Mouse (Mus musculus): ENCODE results near the gene Rgs6.

The Rgs6 gene

GRCm38 (mm10) chr12:82588017-82588416 lies at the start of gene Rgs6:
Rgs6 (plus strand) TSS chr12:82588292.
- peak in 1 of 2 experiments; percentile 37 for DNase-seq

- DNase-seq = no peak
Measured at GRCm38 (mm10) chr12:82547127-82547526, 41.0 kb upstream of the Rgs6 start.

- no peak for DNase-seq
Measured at GRCm38 (mm10) chr12:82549228-82549627, 38.9 kb upstream of the Rgs6 start.

- no peak for DNase-seq
Measured at GRCm38 (mm10) chr12:82550076-82550475, 38.0 kb upstream of the Rgs6 start.

- no peak for DNase-seq
Measured at GRCm38 (mm10) chr12:82552376-82552775, 35.7 kb upstream of the Rgs6 start.

- no peak for DNase-seq
Measured at GRCm38 (mm10) chr12:82562916-82563315, 25.2 kb upstream of the Rgs6 start.

GRCm38 (mm10) chr12:82568370-82568769 lies 19.7 kb upstream of the Rgs6 start:
- no peak for DNase-seq

- no peak for DNase-seq
Measured at GRCm38 (mm10) chr12:82572706-82573105, 15.4 kb upstream of the Rgs6 start.

- no peak for DNase-seq
Measured at GRCm38 (mm10) chr12:82586592-82586991, 1.5 kb upstream of the Rgs6 start.

GRCm38 (mm10) chr12:82587348-82587895 lies 670 bp upstream of the Rgs6 start:
- DNase-seq = peak; percentile 22 to 62

- DNase-seq = no peak
Measured at GRCm38 (mm10) chr12:82588846-82589630, 946 bp downstream of the Rgs6 start.

- no peak for DNase-seq
Measured at GRCm38 (mm10) chr12:82599011-82599410, 10.9 kb downstream of the Rgs6 start.

- no peak for DNase-seq
Measured at GRCm38 (mm10) chr12:82600406-82600805, 12.3 kb downstream of the Rgs6 start.

- DNase-seq = no peak
Measured at GRCm38 (mm10) chr12:82602823-82603222, 14.7 kb downstream of the Rgs6 start.

- no peak for DNase-seq
Measured at GRCm38 (mm10) chr12:82603308-82603707, 15.2 kb downstream of the Rgs6 start.

GRCm38 (mm10) chr12:82603979-82604378 lies 15.9 kb downstream of the Rgs6 start:
- no peak for DNase-seq

- no peak for DNase-seq
Measured at GRCm38 (mm10) chr12:82612769-82613660, 24.9 kb downstream of the Rgs6 start.

GRCm38 (mm10) chr12:82616486-82616812 lies 28.4 kb downstream of the Rgs6 start:
- DNase-seq = no peak

- peak; percentile 18 to 31 for DNase-seq
Measured at GRCm38 (mm10) chr12:82616813-82617681, 29.0 kb downstream of the Rgs6 start.

- DNase-seq = no peak
Measured at GRCm38 (mm10) chr12:82617682-82618370, 29.7 kb downstream of the Rgs6 start.

- DNase-seq = no peak
Measured at GRCm38 (mm10) chr12:82640441-82640840, 52.3 kb downstream of the Rgs6 start.

GRCm38 (mm10) chr12:82647876-82648275 lies 59.8 kb downstream of the Rgs6 start:
- no peak for DNase-seq
